Mouse (Mus musculus): Measurements from ENCODE around the gene Csnk2b.
"Not testable (repeated sequence)": the region's sequence is repeated elsewhere in the genome, so short reads cannot be mapped to it uniquely, and the experiment has no call there.

The Csnk2b gene

GRCm38 (mm10) chr17:35153077-35153476 lies 31.2 kb upstream of the Csnk2b start:
- DNase-seq (ENCODE audit: low read depth, low spot score), result no peak

GRCm38 (mm10) chr17:35152121-35152520 lies 30.3 kb upstream of the Csnk2b start:
- no peak for DNase-seq (ENCODE audit: low read depth, low spot score)

- DNase-seq (ENCODE audit: low read depth, low spot score), result no peak
These were observed 26.2 kb upstream of the Csnk2b start for GRCm38 (mm10) chr17:35147922-35148639.

GRCm38 (mm10) chr17:35147348-35147747 lies 25.5 kb upstream of the Csnk2b start:
- no peak for DNase-seq (ENCODE audit: low read depth, low spot score)

- no peak for DNase-seq (ENCODE audit: low read depth, low spot score)
These were observed 24.3 kb upstream of the Csnk2b start for GRCm38 (mm10) chr17:35146139-35146538.

GRCm38 (mm10) chr17:35141971-35142370 lies 20.1 kb upstream of the Csnk2b start:
- no peak for DNase-seq (ENCODE audit: low read depth, low spot score)

GRCm38 (mm10) chr17:35140490-35140996 lies 18.7 kb upstream of the Csnk2b start:
- no peak for DNase-seq (ENCODE audit: low read depth, low spot score)

- DNase-seq (ENCODE audit: low read depth, low spot score), result no peak
These were observed 17.4 kb upstream of the Csnk2b start for GRCm38 (mm10) chr17:35139269-35139668.

- no peak for DNase-seq (ENCODE audit: low read depth, low spot score)
These were observed 13.9 kb upstream of the Csnk2b start for GRCm38 (mm10) chr17:35135591-35136320.

GRCm38 (mm10) chr17:35134801-35135590 lies 13.1 kb upstream of the Csnk2b start, which contains the start of gene Bag6:
Gene Bag6 (plus strand): TSS chr17:35135178.
- peak; percentile 94 for DNase-seq (ENCODE audit: low read depth, low spot score)

GRCm38 (mm10) chr17:35133517-35133916 lies 11.7 kb upstream of the Csnk2b start:
- no peak for DNase-seq (ENCODE audit: low read depth, low spot score)

GRCm38 (mm10) chr17:35132174-35132560 lies 10.3 kb upstream of the Csnk2b start:
- no peak for DNase-seq (ENCODE audit: low read depth, low spot score)

GRCm38 (mm10) chr17:35131500-35132173 lies 9.8 kb upstream of the Csnk2b start, which contains the start of gene Apom:
Gene Apom (minus strand): TSS chr17:35132050.
- DNase-seq (ENCODE audit: low read depth, low spot score), result no peak

- no peak for DNase-seq (ENCODE audit: low read depth, low spot score)
These were observed 9.2 kb upstream of the Csnk2b start for GRCm38 (mm10) chr17:35131038-35131437.

- no peak for DNase-seq (ENCODE audit: low read depth, low spot score)
These were observed 7.1 kb upstream of the Csnk2b start for GRCm38 (mm10) chr17:35128996-35129395.

GRCm38 (mm10) chr17:35127017-35127416 lies 5.2 kb upstream of the Csnk2b start:
- no peak for DNase-seq (ENCODE audit: low read depth, low spot score)

GRCm38 (mm10) chr17:35126206-35126611 lies 4.4 kb upstream of the Csnk2b start, which contains the start of gene D17H6S53E:
Gene D17H6S53E (plus strand): TSS chr17:35126373.
- DNase-seq (ENCODE audit: low read depth, low spot score), result peak; percentile 26

- no peak for DNase-seq (ENCODE audit: low read depth, low spot score)
These were observed 3.7 kb upstream of the Csnk2b start for GRCm38 (mm10) chr17:35125578-35125977.

- DNase-seq (ENCODE audit: low read depth, low spot score), result no peak
These were observed 3.2 kb upstream of the Csnk2b start for GRCm38 (mm10) chr17:35125081-35125480.

GRCm38 (mm10) chr17:35124261-35124896 lies 2.5 kb upstream of the Csnk2b start:
- DNase-seq (ENCODE audit: low read depth, low spot score), result not testable (repeated sequence)

GRCm38 (mm10) chr17:35123287-35123686 lies 1.4 kb upstream of the Csnk2b start:
- DNase-seq (ENCODE audit: low read depth, low spot score), result not testable (repeated sequence)
